Mouse (Mus musculus): ENCODE data around the gene Chad. TPM values are rescaled to one million over a fixed set of nuclear protein-coding genes. Genes with fewer than 3 reads are reported as not detected.

Chad gene
- 0.30 TPM for polyA plus RNA-seq (2017; shearing (Covaris generic))

GRCm38 (mm10) chr11:94564437-94565150 is at the start of gene Chad:
Chad (plus strand) TSS chr11:94565047.

GRCm38 (mm10) chr11:94521219-94521843 is 43.5 kb upstream of the Chad start, which contains the start of gene Mycbpap:
Mycbpap (minus strand) TSS chr11:94521742.

GRCm38 (mm10) chr11:94548888-94549690 is 15.8 kb upstream of the Chad start, which contains the start of gene Rsad1:
Rsad1 (minus strand) TSS chr11:94549255.

GRCm38 (mm10) chr11:94601321-94602281 is 36.8 kb downstream of the Chad start, which contains the start of gene Acsf2:
Acsf2 (minus strand) TSS chr11:94601871.

Other genes with a start within 250 kb of the Chad start
- 72.0 TPM for gene Luc7l3, start 243.1 kb upstream of the Chad start, polyA plus RNA-seq (2017; shearing (Covaris generic))
- gene Ankrd40, start 237.0 kb upstream of the Chad start, polyA plus RNA-seq (2017; shearing (Covaris generic)) = 44.6 TPM
- 2.1 TPM for gene Abcc3, start 172.1 kb upstream of the Chad start, polyA plus RNA-seq (2017; shearing (Covaris generic))
- 0.07 TPM for gene Cacna1g, start 90.8 kb upstream of the Chad start, polyA plus RNA-seq (2017; shearing (Covaris generic))
- not detected for gene Spata20, start 78.9 kb upstream of the Chad start, polyA plus RNA-seq (2017; shearing (Covaris generic))
- not detected for gene Epn3, start 65.1 kb upstream of the Chad start, polyA plus RNA-seq (2017; shearing (Covaris generic))
- gene Mycbpap, start 43.3 kb upstream of the Chad start, polyA plus RNA-seq (2017; shearing (Covaris generic)) = not detected
- 1.4 TPM for gene Rsad1, start 15.8 kb upstream of the Chad start, polyA plus RNA-seq (2017; shearing (Covaris generic))
- 8.7 TPM for gene Acsf2, start 36.8 kb downstream of the Chad start, polyA plus RNA-seq (2017; shearing (Covaris generic))
- gene Lrrc59, start 64.7 kb downstream of the Chad start, polyA plus RNA-seq (2017; shearing (Covaris generic)) = 89.6 TPM
- gene Mrpl27, start 88.7 kb downstream of the Chad start, polyA plus RNA-seq (2017; shearing (Covaris generic)) = 34.1 TPM
- 0.82 TPM for gene Eme1, start 88.9 kb downstream of the Chad start, polyA plus RNA-seq (2017; shearing (Covaris generic))
- 50.4 TPM for gene Xylt2, start 112.5 kb downstream of the Chad start, polyA plus RNA-seq (2017; shearing (Covaris generic))
- gene Gm11541, start 139.5 kb downstream of the Chad start, polyA plus RNA-seq (2017; shearing (Covaris generic)) = not detected
- not detected for gene Cdc34b, start 176.7 kb downstream of the Chad start, polyA plus RNA-seq (2017; shearing (Covaris generic))
- gene Tmem92, start 217.7 kb downstream of the Chad start, polyA plus RNA-seq (2017; shearing (Covaris generic)) = not detected